Mouse (Mus musculus) lung, postnatal 0 days (tissue): Measurements from ENCODE around the gene Sox5. TPM values are rescaled to one million over a fixed set of nuclear protein-coding genes. Genes with fewer than 3 reads are reported as not detected.

Experiments used
- ATAC-seq: fragments of 200-750 bp; cut with Nextera tagmentation; 2 replicates; pipeline ENCODE4 v1.8.0; 2017; ENCODE audit warnings: moderate library complexity
- DNase-seq: peaks from one replicate; pipeline ENCODE4 v3.0.0-alpha.2; 2016; ENCODE audit warnings: low spot score
- H3K27ac ChIP-seq: fragments of 300-500 bp; sonication (generic); 2 replicates; pipeline ENCODE4 v1.5.1; 2014; ENCODE audit warnings: antibody characterized with exemption, mild to moderate bottlenecking, low read length, mixed read lengths
- H3K27me3 ChIP-seq: fragments of 300-500 bp; sonication (generic); replicated peaks from 2 replicates; pipeline ENCODE4 v1.6.1; 2014; ENCODE audit warnings: low read length, mixed read lengths; ENCODE audit not compliant: insufficient read depth
- H3K36me3 ChIP-seq: fragments of 300-500 bp; sonication (generic); 2 replicates; pipeline ENCODE4 v1.6.1; 2014; ENCODE audit warnings: low read length, mixed read lengths; ENCODE audit not compliant: insufficient read depth
- H3K4me1 ChIP-seq: fragments of 300-500 bp; sonication (generic); 2 replicates; pipeline ENCODE4 v1.6.1; 2014; ENCODE audit warnings: antibody characterized with exemption, low read depth, low read length, mixed read lengths; ENCODE audit not compliant: insufficient read depth
- H3K4me2 ChIP-seq: fragments of 300-500 bp; sonication (generic); replicated peaks from 2 replicates; pipeline ENCODE4 v1.6.1; 2014; ENCODE audit warnings: low read depth, mild to moderate bottlenecking, low read length, moderate library complexity, mixed read lengths
- H3K4me3 ChIP-seq: fragments of 300-500 bp; sonication (generic); 2 replicates; pipeline ENCODE4 v1.5.1; 2014; ENCODE audit warnings: low read depth, low read length
- H3K9ac ChIP-seq: fragments of 300-500 bp; sonication (generic); replicated peaks from 2 replicates; pipeline ENCODE4 v1.6.1; 2014; ENCODE audit warnings: low read depth, mild to moderate bottlenecking
- H3K9me3 ChIP-seq: fragments of 300-500 bp; sonication (generic); 2 replicates; pipeline ENCODE4 v1.6.1; 2016; ENCODE audit warnings: low read length, mixed read lengths
- CTCF ChIP-seq: IDR thresholded peaks from 2 replicates; pipeline ENCODE4 v1.5.1; 2016; ENCODE audit warnings: antibody characterized with exemption, mild to moderate bottlenecking
- EP300 ChIP-seq: IDR thresholded peaks from 2 replicates; pipeline ENCODE4 v1.6.1; 2016; ENCODE audit warnings: antibody characterized with exemption, mild to moderate bottlenecking, control low read depth
- WGBS: fragments of 180-500 bp; shearing (Covaris S2); extraction: QIAGEN DNeasy Blood & Tissue Kit; methylation state at CpG from one replicate; pipeline ENCODE4 v1.1.7; 2014; 5-methylcytosine and 5-hydroxymethylcytosine counted together
- polyA plus RNA-seq: library from polyadenylated mRNA; unstranded; fragments of >200 nt; fragmentation: Nextera tagmentation; extraction: Ambion mirVana; gene quantifications from 2 replicates; pipeline ENCODE4 v1.2.1, GENCODE M21; 2015

The Sox5 gene
- polyA plus RNA-seq, 1 experiment from 2014 or later, result 9.8 TPM

- DNase-seq, result no peak
- no peak overlapping the region for H3K27ac ChIP-seq
Observed at GRCm38 (mm10) chr6:144302823-144303222, 479.0 kb downstream of the Sox5 start.

GRCm38 (mm10) chr6:144301082-144301481, 480.7 kb downstream of the Sox5 start:
- Histone ChIP-seq H3K4me3 (no peak overlapping the region), H3K4me2 (no peak overlapping the region), H3K27ac (no peak overlapping the region), H3K9me3 (no peaks in the 10 kb centered on the region), H3K36me3 (no peaks in the 10 kb centered on the region), H3K4me1 (no peaks in the 10 kb centered on the region; the same call in 1 of the 2 replicates), H3K9ac (no peak overlapping the region), H3K27me3 (no peaks in the 10 kb centered on the region)
- TF ChIP-seq EP300, result no peak
- no peak for TF ChIP-seq CTCF
- no peak for DNase-seq
- WGBS, result 76% methylated on average over 4 of the region's 4 CpGs
- no peak for ATAC-seq

More at GRCm38 (mm10) chr6:144302823-144303222, 479.0 kb downstream of the Sox5 start:
- Histone ChIP-seq H3K27me3 (no peaks in the 10 kb centered on the region), H3K4me2 (no peak overlapping the region), H3K36me3 (no peaks in the 10 kb centered on the region), H3K9me3 (no peaks in the 10 kb centered on the region), H3K4me1 (no peaks in the 10 kb centered on the region; the same call in 1 of the 2 replicates), H3K4me3 (no peak overlapping the region), H3K9ac (no peak overlapping the region)
- 72% methylated on average over 6 of the region's 6 CpGs for WGBS
- TF ChIP-seq EP300, result no peak
- no peak for TF ChIP-seq CTCF
- ATAC-seq, result no peak

GRCm38 (mm10) chr6:144299503-144299858, 482.3 kb downstream of the Sox5 start:
- H3K4me1 ChIP-seq, result no peaks in the 10 kb centered on the region; the same call in 1 of the 2 replicates
- 30% methylated on average over 7 of the region's 7 CpGs for WGBS
- no peak for ATAC-seq
- H3K27me3 ChIP-seq, result no peaks in the 10 kb centered on the region
- H3K4me2 ChIP-seq, result peak overlapping the region; percentile 17; the same call in 1 of the 2 replicates
- DNase-seq, result no peak
- H3K9me3 ChIP-seq, result 0 out of 2 replicates have a peak, but pooled peaks cover 3% of the 10 kb centered on the region
- no peak overlapping the region for H3K27ac ChIP-seq
- no peaks in the 10 kb centered on the region for H3K36me3 ChIP-seq
- H3K4me3 ChIP-seq, result no peak overlapping the region
- no peak overlapping the region for H3K9ac ChIP-seq
- TF ChIP-seq CTCF, result no peak
- no peak for TF ChIP-seq EP300

- peak overlapping the region; percentile 17; the same call in 1 of the 2 replicates for H3K4me2 ChIP-seq
- no peak overlapping the region for H3K9ac ChIP-seq
- H3K27me3 ChIP-seq, result no peaks in the 10 kb centered on the region
- H3K9me3 ChIP-seq, result 0 out of 2 replicates have a peak, but pooled peaks cover 3% of the 10 kb centered on the region
- H3K4me1 ChIP-seq, result no peaks in the 10 kb centered on the region; the same call in 1 of the 2 replicates
- H3K27ac ChIP-seq, result no peak overlapping the region
- no peak overlapping the region for H3K4me3 ChIP-seq
- no peak for ATAC-seq
- 43% methylated on average over 23 of the region's 23 CpGs for WGBS
- H3K36me3 ChIP-seq, result no peaks in the 10 kb centered on the region
- DNase-seq, result peak; percentile 28
- TF ChIP-seq EP300, result no peak
- TF ChIP-seq CTCF, result no peak
Observed at GRCm38 (mm10) chr6:144298641-144299502, 482.9 kb downstream of the Sox5 start.

GRCm38 (mm10) chr6:144297846-144298245, 483.9 kb downstream of the Sox5 start:
- Histone ChIP-seq H3K36me3 (no peaks in the 10 kb centered on the region), H3K9me3 (0 out of 2 replicates have a peak, but pooled peaks cover 3% of the 10 kb centered on the region), H3K27me3 (no peaks in the 10 kb centered on the region), H3K9ac (no peak overlapping the region), H3K4me2 (no peak overlapping the region), H3K4me3 (no peak overlapping the region), H3K4me1 (no peaks in the 10 kb centered on the region; the same call in 1 of the 2 replicates), H3K27ac (no peak overlapping the region)
- TF ChIP-seq CTCF, result no peak
- TF ChIP-seq EP300, result no peak
- no peak for ATAC-seq
- DNase-seq, result no peak
- WGBS, result 68% methylated on average over 5 of the region's 5 CpGs

- ATAC-seq (no peak), DNase-seq (no peak)
- no peak for TF ChIP-seq CTCF
- TF ChIP-seq EP300, result no peak
Observed at GRCm38 (mm10) chr6:144297131-144297530, 484.6 kb downstream of the Sox5 start.

More at GRCm38 (mm10) chr6:144297131-144297530, 484.6 kb downstream of the Sox5 start:
- H3K9me3 ChIP-seq, result 0 out of 2 replicates have a peak, but pooled peaks cover 3% of the 10 kb centered on the region
- no peak overlapping the region for H3K27ac ChIP-seq
- WGBS, result 82% methylated on average over 1 of the region's 1 CpGs
- no peaks in the 10 kb centered on the region for H3K27me3 ChIP-seq
- H3K36me3 ChIP-seq, result no peaks in the 10 kb centered on the region
- H3K9ac ChIP-seq, result no peak overlapping the region
- H3K4me3 ChIP-seq, result no peak overlapping the region
- H3K4me1 ChIP-seq, result no peaks in the 10 kb centered on the region; the same call in 1 of the 2 replicates
- H3K4me2 ChIP-seq, result no peak overlapping the region
